Mouse (Mus musculus): ENCODE data around the gene Slc12a8.

DNA sequence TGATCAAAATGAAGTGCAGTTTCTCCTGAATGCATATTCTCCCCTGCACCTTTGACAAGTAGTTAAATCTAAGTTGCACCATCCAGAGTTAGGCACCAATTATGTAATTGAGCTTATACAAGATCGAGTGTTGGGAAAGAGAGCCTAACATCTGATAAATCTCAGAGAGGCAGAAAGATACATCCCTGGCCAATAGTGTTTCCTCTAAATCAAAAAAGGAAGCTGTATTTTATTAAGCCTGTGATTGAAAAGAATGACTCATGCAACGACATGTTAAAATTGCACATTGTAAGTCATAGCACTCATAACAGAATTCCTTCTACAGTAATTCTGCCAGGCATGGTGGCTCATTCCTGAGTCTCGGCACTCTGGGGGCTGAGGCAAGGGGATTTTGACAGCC lies 124.7 kb downstream of the Slc12a8 start:
- TF ChIP-seq CTCF (IDR thresholded peaks at IDR 0.05; ENCODE audit: low read depth, low read length): no peak
- TF ChIP-seq POLR2A (IDR thresholded peaks at IDR 0.05; ENCODE audit: borderline replicate concordance, low read depth, low read length): no peak
